In genomic region chr2:77232604-77233003, GRCm38 (mm10) we compare ENCODE assay signal across 9 mouse cellular contexts.
"Had no signal": no experiment of that assay in that cellular context is flagged by ENCODE, and none has a peak within 500 bp of the region (broad histone marks: within the 10 kb centered on the region; RNA-seq: fewer than 3 reads in every experiment).

No protein-coding gene starts in this region.

- DNase-seq: lung, adult 18-20 months; lung, embryonic 14.5 days; lung, postnatal 10 days; lung, postnatal 4 days; midbrain, embryonic 14.5 days; right cerebral cortex, postnatal 14 days; thymus, adult 2 months; thymus, postnatal 25 days; thymus, postnatal 4 days had no signal
